Mouse (Mus musculus) cerebellum, adult 2 months (tissue): Measurements from ENCODE around the gene Fanca. TPM values are rescaled to one million over a fixed set of nuclear protein-coding genes. Genes with fewer than 3 reads are reported as not detected.
"Not testable (repeated sequence)": the region's sequence is repeated elsewhere in the genome, so short reads cannot be mapped to it uniquely, and the experiment has no call there.

Source experiments
- DNase-seq, 2 experiments: peaks; one replicate each; pipeline ENCODE4 v3.0.0; 2021
- H3K27ac ChIP-seq: fragments of 200-500 bp; 2 replicates; pipeline ENCODE4 v1.5.1; 2012; ENCODE audit warnings: low read length, control low read depth, inconsistent platforms; ENCODE audit not compliant: insufficient read depth
- H3K27me3 ChIP-seq: fragments of 200-500 bp; 2 replicates; pipeline ENCODE4 v1.6.1; 2012; ENCODE audit warnings: inconsistent platforms, mild to moderate bottlenecking, low read length, moderate library complexity; ENCODE audit not compliant: control insufficient read depth, insufficient read depth
- H3K4me1 ChIP-seq: fragments of 200-500 bp; 2 replicates; pipeline ENCODE4 v1.6.1; 2011; ENCODE audit warnings: low read length; ENCODE audit not compliant: control insufficient read depth, insufficient read depth
- H3K4me3 ChIP-seq: fragments of 200-500 bp; replicated peaks from 2 replicates; pipeline ENCODE3; 2011; ENCODE audit warnings: mild to moderate bottlenecking, low read depth, low read length, control low read depth; ENCODE audit not compliant: insufficient read depth
- CTCF ChIP-seq: fragments of 200-500 bp; IDR thresholded peaks from 2 replicates; pipeline ENCODE4 v1.5.1; 2011; ENCODE audit warnings: low read depth, mild to moderate bottlenecking, control low read depth, low read length, moderate library complexity, borderline replicate concordance; ENCODE audit not compliant: insufficient read depth
- POLR2A ChIP-seq: fragments of 200-500 bp; IDR thresholded peaks from 2 replicates; pipeline ENCODE4 v1.6.1; 2011; ENCODE audit warnings: low read length, control low read depth, borderline replicate concordance; ENCODE audit not compliant: insufficient read depth
- WGBS: fragments of 180-500 bp; shearing (Covaris S2); methylation state at CpG from one replicate; pipeline ENCODE4 v1.1.7; 2018; 5-methylcytosine and 5-hydroxymethylcytosine counted together
- polyA plus RNA-seq: library from polyadenylated mRNA; depleted of rRNA; stranded (reverse); fragments of >200 nt; gene quantifications from 2 replicates; pipeline ENCODE4 v1.2.3, GENCODE M21; 2012

Gene Fanca
- polyA plus RNA-seq, 1 experiment: 3.9 TPM

- TF ChIP-seq CTCF: no peak
- no peak for TF ChIP-seq POLR2A
- H3K4me3 ChIP-seq: no peak overlapping the region
- DNase-seq: no peak
- no peak overlapping the region for H3K27ac ChIP-seq
- no peaks in the 10 kb centered on the region for H3K4me1 ChIP-seq
- 89% methylated on average over 3 of the region's 3 CpGs for WGBS
- H3K27me3 ChIP-seq: no peaks in the 10 kb centered on the region
Observed at GRCm38 (mm10) chr8:123292281-123292680, 26.1 kb downstream of the Fanca start.

- TF ChIP-seq CTCF (no peak), POLR2A (no peak)
- H3K4me3 ChIP-seq: no peak overlapping the region
- 93% methylated on average over 8 of the region's 8 CpGs for WGBS
- no peaks in the 10 kb centered on the region for H3K4me1 ChIP-seq
- no peaks in the 10 kb centered on the region for H3K27me3 ChIP-seq
- no peak for DNase-seq
- no peak overlapping the region for H3K27ac ChIP-seq
Observed at GRCm38 (mm10) chr8:123291716-123292115, 26.7 kb downstream of the Fanca start.

GRCm38 (mm10) chr8:123290679-123291078 lies 27.7 kb downstream of the Fanca start:
- no peak for DNase-seq
- TF ChIP-seq CTCF (no peak), POLR2A (no peak)
- WGBS: 88% methylated on average over 8 of the region's 8 CpGs
- Histone ChIP-seq H3K27ac (no peak overlapping the region), H3K4me1 (no peaks in the 10 kb centered on the region), H3K27me3 (no peaks in the 10 kb centered on the region), H3K4me3 (no peak overlapping the region)

- Histone ChIP-seq H3K4me3 (no peak overlapping the region), H3K27ac (no peak overlapping the region), H3K27me3 (no peaks in the 10 kb centered on the region), H3K4me1 (no peaks in the 10 kb centered on the region)
- peak; percentile 15; the same call in 1 of the 2 replicates for TF ChIP-seq CTCF
- no peak for TF ChIP-seq POLR2A
- DNase-seq: peak; percentile 12 to 23
- WGBS: 73% methylated on average over 4 of the region's 4 CpGs
Observed at GRCm38 (mm10) chr8:123290166-123290565, 28.2 kb downstream of the Fanca start.

GRCm38 (mm10) chr8:123287362-123287761 lies 31.0 kb downstream of the Fanca start:
- no peak for DNase-seq
- Histone ChIP-seq H3K4me3 (no peak overlapping the region), H3K27ac (no peak overlapping the region), H3K27me3 (no peaks in the 10 kb centered on the region), H3K4me1 (no peaks in the 10 kb centered on the region)
- TF ChIP-seq CTCF (no peak), POLR2A (no peak)
- WGBS: 94% methylated on average over 17 of the region's 17 CpGs

GRCm38 (mm10) chr8:123284493-123284892 lies 33.9 kb downstream of the Fanca start:
- WGBS: 97% methylated on average over 5 of the region's 5 CpGs
- TF ChIP-seq CTCF (no peak), POLR2A (no peak)
- no peak overlapping the region for H3K27ac ChIP-seq
- no peak for DNase-seq
- no peaks in the 10 kb centered on the region for H3K4me1 ChIP-seq
- H3K27me3 ChIP-seq: no peaks in the 10 kb centered on the region
- H3K4me3 ChIP-seq: no peak overlapping the region

- 88% methylated on average over 7 of the region's 7 CpGs for WGBS
- no peaks in the 10 kb centered on the region for H3K27me3 ChIP-seq
- H3K27ac ChIP-seq: no peak overlapping the region
- no peaks in the 10 kb centered on the region for H3K4me1 ChIP-seq
- DNase-seq: no peak
- TF ChIP-seq POLR2A (no peak), CTCF (no peak)
- H3K4me3 ChIP-seq: no peak overlapping the region
Observed at GRCm38 (mm10) chr8:123283991-123284390, 34.4 kb downstream of the Fanca start.

- 88% methylated on average over 6 of the region's 6 CpGs for WGBS
- not testable (repeated sequence) for DNase-seq, H3K27ac ChIP-seq, H3K27me3 ChIP-seq, H3K4me3 ChIP-seq, H3K4me1 ChIP-seq
Observed at GRCm38 (mm10) chr8:123282994-123283393, 35.4 kb downstream of the Fanca start.
